Mouse (Mus musculus) embryo, embryonic 9.5 days (tissue): ENCODE measurements around the gene Arhgef2.

ENCODE experiments used
- DNase-seq: peaks from one replicate; pipeline ENCODE4 v3.0.0-alpha.2; 2017; ENCODE audit errors: extremely low spot score

Arhgef2 gene

DNA sequence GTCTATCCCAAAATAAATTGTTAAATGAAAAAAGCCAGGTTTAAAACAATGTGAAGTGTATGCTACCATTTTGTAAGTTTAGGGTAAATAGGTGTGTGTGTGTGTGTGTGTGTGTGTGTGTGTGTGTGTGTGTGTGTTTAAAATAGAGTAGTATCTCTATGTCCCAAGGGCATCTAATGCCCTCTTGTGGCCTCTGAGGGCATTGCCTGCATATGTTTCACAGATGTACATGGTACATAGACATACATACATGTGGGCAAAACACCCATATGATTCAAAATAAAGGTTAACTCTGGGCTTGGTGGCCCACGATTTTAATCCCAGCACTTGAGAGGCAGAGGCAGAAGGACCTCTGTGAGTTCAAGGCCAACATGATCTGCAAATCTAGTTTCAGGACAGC is 34.9 kb downstream of the Arhgef2 start:
- peak; percentile 42 for DNase-seq

DNA sequence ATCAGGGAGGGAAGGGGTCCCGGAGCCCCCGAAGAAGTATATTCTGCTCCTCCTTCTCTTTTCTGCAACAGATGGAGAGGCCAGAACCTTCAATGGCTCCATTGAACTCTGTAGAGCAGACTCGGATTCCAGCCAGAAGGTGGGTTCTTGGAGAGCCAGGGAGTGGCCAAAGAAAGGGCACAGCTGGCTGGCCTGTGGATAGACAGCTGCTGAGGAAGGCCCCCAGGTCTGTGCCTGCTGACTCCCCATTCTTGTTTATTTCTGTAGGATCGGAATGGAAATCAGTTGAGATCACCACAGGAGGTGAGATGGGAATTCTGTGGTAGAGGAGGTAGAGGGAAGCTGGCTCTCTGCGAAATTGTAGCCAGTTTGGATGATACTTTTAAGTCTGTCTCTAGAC is 37.3 kb downstream of the Arhgef2 start:
- DNase-seq = no peak

DNA sequence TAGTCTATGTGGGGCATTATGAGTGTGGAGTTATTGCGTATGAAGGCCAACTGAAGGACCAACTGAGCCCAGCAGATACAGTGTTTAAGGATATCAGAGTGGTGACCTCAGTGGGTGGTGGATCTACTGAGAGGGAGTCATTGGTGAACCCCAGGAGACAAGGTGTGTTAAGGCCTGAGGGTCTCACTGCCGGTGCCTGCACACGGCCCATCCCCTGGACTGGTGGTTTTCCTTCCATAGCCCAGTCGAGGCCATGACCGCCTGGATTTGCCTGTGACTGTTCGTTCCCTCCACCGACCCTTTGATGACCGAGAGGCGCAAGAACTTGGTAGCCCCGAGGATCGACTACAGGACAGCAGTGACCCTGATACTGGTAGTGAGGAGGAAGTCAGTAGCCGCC is 40.2 kb downstream of the Arhgef2 start:
- no peak for DNase-seq

DNA sequence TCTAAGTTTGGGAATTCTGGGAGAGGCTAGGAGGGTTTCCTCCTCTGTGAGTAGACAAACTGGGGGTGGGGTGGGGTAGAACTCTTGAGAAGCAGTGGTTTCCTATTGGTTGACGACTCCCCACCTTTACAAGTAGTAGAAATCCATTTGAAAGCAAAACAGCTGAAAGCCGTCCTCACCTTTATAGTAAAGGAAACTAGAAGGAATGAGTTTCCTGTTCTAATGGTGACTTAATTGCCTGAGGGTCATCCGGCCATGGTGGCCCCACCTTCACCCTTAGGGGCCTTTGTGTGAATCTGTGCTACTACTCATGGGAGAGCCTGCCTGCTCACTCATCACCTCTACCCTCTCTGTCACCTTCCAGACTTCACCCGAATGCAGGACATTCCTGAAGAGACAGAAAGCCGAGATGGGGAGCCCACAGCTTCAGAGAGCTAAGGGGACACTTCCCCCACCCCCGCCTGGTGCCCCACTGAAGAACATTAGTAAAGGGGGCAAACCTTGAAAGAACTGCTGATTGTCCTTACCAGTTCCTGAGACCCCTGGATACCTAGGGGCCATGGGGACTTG is 40.7 kb downstream of the Arhgef2 start:
- DNase-seq = no peak

DNA sequence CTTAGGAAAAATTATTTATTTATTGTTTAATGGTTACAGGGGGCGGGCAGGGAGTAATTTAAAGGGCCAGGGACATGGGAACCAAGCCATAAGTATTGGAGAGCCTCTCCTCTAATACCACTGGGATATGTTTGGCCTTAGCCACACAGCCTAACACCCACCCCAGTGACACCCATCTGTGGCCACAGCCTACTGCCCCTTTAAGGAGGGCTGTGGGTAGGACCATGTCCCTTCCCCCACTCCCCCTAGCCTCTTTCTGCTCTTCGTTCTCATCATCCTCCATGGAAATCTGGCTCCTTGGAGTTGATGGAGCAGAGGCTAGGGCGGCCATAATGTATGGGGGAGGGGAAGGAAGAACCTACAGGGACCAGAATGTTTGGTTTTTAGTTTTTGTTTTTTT is 41.3 kb downstream of the Arhgef2 start:
- no peak for DNase-seq

DNA sequence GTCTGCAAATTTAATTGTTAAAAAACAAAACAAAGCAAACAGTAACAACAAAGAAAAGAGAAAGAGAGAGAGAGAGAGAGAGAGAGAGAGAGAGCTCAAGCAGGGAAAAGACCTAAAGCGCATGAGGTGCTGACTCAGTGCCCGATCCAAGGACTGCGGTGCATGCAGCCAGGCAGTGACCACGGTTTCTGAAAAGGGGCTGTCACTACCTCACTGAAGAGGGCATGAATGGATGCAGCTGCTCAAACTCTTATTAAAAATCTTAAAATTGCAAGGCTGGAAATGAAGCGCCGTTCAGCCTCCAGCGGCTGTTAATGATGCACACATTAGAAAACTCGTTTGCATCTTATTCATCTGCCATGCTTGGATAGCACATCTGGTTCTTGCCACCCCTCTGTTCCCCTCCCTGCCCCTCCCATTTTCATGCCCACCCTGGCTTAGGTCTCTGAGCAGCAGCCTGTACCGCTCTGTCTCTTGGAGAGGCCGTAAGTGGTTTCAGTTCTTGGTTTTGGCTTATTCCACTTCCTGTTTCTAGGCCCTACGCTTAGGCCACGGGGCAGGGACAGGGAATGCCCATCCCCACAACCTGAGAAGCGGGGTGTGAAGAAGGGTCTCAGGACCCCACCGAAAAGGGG is 42.1 kb downstream of the Arhgef2 start:
- DNase-seq = no peak

DNA sequence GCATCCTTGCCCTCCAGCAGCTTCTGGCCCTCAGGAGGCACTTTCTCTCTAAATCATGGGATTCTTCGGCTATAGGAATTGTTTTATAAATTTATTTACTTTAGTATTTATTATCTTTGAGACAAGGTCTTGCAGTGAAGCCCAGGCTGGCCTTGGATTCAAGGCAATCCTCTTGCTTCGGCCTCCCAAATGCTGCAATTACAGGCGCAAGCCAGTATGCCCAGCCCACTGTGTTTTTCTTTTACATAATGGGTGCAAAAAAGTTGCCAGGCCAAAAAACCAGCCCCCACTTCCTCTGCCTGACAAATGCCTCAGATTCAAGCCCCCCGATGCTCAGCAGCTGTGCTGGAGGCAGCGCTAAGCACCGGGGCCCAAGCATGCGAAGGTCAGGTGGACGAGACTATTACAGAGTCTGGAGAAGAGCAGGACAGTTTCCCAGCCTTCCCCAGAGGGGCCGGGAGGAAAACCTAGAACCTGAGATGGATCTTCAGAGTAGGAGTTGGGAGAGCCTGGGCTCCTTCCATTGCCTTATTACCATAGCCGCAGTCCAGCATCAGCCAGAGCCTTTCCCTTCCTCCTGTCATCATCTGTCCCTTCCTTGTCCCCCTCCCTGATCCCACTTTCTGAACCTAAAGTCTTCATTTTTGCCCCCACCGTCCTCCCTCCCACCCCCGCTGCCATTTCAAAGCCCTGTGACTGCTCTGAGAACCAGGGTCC is 42.8 kb downstream of the Arhgef2 start:
- no peak for DNase-seq

DNA sequence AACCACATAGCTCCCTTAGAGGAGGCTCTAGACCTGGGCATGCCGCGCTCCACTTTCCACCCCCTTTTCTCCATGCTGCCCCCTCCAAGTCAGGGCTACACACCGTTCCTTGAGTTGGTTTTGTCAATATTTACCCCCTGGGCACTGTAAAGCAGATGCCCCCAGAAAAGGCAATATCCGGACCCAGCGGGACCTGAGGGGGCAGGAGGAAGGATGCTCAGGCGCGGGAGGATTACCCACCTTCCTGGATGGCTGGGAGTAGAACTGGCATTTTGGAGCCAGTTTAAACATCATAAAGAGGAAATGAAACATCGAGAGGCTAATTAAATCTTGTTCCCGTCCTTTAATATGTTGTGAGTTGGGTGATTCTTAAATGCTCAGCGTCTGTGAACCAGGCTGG is 43.4 kb downstream of the Arhgef2 start:
- no peak for DNase-seq

DNA sequence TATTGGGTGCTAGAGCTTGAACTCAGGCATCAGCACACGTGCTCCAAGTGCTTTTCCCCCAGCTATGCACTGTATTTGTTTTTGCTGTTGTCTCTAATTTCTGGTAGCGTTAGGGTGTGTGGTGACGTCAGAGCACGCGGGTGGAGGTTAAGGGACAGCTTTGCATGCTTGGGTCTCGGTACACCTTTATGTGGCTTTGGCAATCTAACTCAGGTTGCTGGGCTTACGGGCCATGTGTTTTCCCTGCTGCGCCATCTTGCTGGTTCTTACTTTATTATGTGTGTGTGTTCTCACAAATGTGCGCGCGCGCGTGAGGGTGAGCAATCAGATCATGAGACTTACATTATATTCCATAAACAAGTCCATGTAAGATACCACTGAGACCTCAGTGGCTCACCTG is 44.2 kb downstream of the Arhgef2 start:
- DNase-seq = no peak

DNA sequence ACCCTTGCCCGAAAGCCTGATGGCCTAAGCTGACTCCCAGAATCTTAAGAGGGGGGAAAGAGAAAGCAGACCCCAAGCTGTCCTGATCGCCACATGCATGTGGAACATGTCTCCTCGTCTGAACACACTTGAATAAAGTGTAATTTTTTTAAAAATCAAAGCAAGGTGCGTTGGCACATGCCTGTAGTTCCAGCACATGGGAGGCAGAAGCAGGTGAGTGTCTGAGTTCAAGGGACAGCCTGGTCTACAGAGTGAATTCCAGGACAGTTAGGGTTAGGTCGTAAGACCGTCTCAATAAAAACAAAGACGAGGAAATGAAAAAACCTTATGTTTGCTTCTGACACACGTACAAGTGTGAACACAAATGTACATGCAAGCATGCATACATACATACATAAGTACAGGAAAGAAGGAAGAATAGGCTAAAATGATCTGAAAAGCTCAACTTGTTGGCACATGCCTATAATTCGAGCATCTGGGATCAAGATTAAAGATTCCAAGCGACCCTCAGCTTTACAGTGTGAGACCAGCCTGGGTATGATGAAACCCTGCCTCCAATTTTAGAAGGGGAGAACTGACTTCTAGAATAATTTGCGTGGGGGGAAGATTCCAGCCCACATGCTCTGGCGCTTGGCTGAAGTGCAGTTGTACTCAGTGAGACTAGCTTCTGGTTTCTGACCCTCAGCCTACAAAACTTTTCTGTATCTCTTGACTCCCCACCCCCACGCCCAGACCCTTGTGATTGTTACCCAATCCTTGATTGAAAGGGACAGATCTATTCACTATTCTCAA is 45.1 kb downstream of the Arhgef2 start:
- no peak for DNase-seq

DNA sequence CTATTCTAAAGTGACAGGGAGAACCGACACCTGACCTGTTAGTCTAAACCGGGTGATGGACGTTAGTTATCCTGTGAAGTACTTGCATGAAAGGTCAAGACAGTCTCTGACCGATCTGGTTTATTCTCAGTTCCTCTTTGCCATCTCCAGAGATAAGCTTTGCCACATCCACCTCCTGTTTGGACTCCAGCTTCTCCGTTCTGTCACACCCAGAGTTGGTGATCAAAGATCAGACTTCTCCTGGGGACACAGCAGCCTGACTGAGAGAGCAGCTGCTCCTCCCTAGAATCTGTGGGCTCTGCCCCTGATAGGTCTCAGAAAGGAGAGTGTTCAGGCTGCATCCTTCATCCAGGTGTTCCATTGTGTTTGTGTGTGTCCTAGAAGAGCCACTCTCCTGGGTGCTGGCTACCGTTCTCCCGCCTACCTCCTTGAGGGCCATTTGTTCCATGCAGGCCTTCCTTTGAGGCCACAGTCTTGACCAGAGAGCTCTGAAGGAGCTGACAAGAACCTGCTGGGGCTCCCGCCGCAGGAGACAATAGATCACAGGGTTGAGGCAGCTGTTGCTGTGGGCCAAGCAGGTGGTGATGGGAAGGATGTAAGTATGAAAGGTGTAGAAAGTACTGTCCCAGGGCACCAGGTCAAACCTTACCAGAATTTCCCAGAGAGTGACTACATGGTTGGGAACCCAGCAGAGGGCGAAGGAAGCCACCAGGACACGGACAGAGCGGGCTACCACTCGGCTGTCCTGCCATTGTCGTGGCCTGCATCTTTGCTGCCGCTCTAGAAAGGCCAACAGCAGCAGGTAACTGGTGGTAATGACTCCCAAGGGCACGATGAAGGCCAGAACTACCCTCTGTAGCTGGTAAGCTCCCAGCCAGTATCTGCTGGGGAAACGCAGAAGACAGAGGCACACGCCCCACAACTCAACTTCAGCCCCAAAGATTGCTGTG is 46.2 kb downstream of the Arhgef2 start:
- DNase-seq = no peak

DNA sequence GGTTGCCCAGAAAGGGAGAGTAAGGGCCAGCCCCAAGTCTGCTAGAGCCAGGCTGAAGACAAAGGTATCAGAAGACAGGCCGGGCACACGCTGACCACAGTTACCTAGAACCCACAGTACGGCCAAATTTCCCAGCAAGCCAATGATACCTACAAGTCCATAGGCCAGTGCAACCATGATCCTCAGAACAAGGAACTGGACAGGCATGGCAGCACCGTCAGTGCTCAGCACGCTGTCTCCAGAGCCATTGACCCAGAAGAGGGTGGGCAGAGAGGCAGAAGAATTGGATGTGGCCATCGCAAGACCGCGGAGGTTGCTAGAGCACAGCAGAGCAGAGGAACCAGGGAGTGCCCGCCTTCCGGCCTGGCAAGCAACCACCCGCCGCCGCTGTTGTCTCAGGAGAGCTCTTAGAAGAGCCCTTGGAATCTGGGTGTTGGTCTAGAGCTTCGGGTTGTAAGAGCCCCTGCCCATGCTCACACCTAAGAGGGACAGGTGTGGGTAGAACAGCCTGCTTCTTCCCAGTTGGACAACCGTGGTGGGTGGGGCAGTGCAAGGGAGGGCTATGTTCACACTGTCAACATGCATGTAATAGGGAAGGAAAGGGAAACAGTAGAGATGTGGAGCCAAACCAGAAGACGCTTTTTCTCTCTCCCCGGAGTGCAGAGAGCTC is 47.2 kb downstream of the Arhgef2 start, which contains the start of gene Rxfp4:
Gene Rxfp4, minus strand, starts transcription at position 297 of the 670 bp plus-strand sequence.
- DNase-seq = no peak

DNA sequence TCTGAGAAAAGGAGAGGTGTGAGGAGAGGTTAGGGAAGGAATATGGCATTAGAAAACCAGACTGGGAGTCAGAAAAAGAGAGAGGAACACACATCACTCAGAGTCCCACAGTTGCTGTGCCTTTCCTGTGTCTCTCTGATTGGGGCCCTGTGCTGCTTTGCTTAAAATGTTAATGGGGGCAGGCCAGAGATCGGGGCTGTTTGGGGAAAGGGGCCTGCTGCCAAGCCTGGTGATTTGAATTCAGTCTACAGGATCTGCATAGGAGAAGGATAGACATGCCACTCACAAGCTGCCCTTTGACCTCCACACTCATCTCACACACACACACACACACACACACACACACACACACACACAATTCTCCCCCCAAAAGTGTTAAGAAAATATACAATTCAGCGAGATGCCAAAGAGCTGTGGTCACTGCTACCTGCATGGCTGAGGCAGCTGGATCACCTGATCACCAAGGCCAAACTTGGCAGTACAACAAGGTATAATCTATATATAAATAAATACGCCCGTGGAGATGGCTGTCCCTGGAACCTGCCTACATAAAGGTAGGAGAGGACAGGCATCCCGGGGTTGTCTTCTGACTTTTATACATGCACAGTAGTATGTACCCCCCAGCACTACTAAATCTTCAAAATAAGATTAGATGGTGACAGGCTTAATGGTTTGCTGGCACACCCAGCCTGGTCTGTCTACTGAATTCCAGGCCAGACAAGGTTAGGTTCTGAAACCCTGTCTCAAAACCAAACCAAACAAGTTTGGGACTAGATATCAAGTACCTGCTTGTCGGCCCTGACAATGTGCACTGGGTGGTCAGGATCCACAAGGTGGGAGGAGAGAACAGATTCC is 48.0 kb downstream of the Arhgef2 start:
- DNase-seq = no peak

DNA sequence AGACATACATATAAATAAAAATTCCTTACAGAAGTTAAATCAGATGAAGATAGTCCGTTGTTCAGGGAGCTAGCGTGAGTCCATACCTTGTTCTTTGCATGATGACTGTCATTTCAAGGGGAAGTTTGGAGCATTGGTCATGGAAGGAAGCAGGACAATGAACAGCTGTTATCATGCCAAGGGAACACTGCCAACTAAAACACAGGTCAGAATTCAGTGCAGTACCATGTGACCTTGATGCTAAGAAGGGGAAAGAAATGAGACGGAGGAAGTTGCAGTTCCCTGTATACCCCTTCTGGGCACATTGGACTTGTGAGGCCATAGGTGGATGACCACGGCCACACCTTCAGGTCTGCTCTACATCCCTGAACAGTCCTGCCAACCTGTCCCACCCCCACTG is 48.9 kb downstream of the Arhgef2 start:
- DNase-seq = no peak

DNA sequence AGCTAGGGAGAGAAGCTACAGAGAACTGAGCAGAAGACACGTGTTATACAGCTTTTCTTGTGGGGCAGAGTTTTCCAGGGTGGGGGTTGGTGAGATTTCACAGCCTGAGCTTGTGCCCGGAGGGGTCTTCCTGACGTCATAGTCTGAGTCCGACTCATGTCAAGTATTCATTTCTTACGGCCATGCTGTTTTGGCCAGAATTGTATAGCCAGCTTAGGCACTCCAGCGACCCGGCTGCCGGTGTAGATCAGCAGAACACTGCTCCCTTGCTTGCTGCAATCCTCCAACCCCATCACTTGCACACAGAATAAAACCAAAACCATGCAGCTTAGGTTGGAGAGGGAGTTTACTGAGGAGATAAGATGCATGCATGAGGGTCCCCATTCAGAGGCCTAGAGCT is 49.9 kb downstream of the Arhgef2 start:
- no peak for DNase-seq

DNA sequence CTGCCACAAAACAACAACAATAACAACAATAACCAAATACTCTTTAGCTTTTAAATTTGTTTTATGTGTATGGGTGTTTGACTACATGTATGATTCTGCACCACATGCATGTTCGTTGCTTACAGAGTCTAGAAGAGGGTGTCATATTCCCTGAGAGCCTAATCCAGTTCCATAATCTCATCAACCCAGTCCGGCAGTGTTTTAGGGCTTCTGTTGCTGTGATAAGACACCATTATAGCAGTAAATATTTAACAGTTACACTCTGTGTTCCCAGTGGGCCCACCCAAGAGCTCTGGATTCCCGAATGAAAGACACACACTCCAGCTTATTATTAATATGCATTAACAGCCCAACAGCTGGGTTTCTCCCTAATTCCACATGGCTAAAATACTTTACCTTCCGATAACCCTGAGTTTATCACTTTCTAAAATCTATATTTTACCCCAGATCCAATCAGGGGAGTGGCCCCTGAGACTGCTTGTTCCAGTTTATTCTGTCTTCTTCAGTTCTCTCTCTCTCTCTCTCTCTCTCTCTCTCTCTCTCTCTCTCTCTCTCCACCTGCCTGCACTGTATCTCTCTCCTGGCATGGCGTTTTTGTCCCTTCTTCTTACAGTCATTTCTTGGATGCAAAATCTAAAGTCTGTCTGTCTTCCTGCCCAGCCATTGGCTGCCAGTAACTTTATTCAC is 52.8 kb downstream of the Arhgef2 start:
- DNase-seq = no peak

DNA sequence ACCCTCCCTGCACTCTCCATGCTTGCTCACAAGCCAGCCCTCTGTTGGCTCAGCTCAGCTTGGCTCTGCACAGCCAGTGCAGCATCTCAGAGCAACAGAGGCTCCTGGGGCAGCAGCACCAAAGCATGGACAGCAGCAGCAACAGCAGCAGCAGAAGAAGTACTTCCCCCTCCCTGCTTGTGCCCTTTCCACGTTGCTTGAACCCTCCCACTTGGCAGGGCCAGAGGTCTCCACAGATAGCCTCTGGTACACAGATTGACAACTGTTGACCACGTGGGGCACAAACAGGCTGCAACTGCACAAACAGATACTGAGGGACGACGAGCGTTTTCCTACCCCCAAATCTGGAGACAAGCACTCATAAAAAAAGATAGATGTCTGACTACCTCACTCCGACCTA is 54.0 kb downstream of the Arhgef2 start:
- no peak for DNase-seq

DNA sequence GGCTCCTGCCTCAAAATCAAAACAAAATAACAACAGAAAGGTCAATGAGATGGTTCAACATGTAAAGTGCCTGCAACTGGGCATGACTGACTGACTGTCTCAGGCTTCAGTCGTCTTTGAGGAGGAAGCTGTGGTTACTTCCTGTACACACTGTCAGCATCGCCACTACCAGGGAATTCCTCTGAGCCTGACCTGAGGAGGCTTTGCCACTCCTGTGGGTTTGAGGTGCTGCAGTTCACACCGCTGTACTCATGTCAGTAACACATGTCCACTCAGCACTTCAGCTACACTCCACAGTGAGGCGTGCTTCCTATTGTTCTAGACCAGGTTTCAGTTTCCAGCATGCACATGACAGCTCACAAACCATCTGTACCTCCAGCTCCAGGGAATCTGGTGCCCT is 58.3 kb downstream of the Arhgef2 start:
- no peak for DNase-seq

DNA sequence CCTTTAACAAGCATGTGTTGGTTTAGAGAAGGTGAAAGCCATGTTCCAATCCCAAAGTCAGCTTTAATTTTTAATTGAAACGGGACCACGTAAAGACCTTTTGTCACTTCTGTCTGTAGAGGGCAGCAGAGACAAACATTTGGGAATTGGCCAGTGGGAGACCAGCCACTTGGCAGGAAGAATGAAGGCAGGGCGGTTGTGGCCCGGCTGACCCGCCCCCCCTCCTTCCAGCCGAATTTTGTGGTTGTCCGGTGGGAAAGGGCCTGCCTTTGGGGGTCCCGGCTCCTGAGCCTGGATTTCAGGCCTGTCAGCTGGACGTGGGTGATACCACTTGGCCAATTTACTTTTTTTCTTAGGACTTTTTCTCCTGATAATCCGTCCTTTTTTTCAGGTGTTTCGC is 71.6 kb downstream of the Arhgef2 start:
- DNase-seq = peak; percentile 87
